Mouse (Mus musculus) ES-Bruce4 (cell line): ENCODE data around the gene Fam222b. TPM values are rescaled to one million over a fixed set of nuclear protein-coding genes. Genes with fewer than 3 reads are reported as not detected.
"Not testable (repeated sequence)": the region's sequence is repeated elsewhere in the genome, so short reads cannot be mapped to it uniquely, and the experiment has no call there.

Experiments used
- H3K27ac ChIP-seq: 2 replicates; pipeline ENCODE4 v1.5.1; 2012; ENCODE audit warnings: low read length, inconsistent platforms; ENCODE audit not compliant: insufficient read depth
- H3K27me3 ChIP-seq: 2 replicates; pipeline ENCODE4 v1.6.1; 2012; ENCODE audit warnings: mild to moderate bottlenecking, low read length, inconsistent platforms; ENCODE audit not compliant: control insufficient read depth, poor library complexity, insufficient read depth, severe bottlenecking
- H3K36me3 ChIP-seq: 2 replicates; pipeline ENCODE4 v1.6.1; 2012; ENCODE audit warnings: inconsistent platforms, mild to moderate bottlenecking, low read length, moderate library complexity; ENCODE audit not compliant: control insufficient read depth, poor library complexity, insufficient read depth, severe bottlenecking
- H3K4me1 ChIP-seq: one replicate; pipeline ENCODE4 v1.8.1; 2011; ENCODE audit warnings: low read length; ENCODE audit not compliant: control insufficient read depth, insufficient read depth
- H3K4me3 ChIP-seq: 2 replicates; pipeline ENCODE4 v1.5.1; 2011; ENCODE audit warnings: low read depth, mild to moderate bottlenecking, low read length
- H3K9ac ChIP-seq: 2 replicates; pipeline ENCODE4 v1.6.1; 2012; ENCODE audit warnings: low read depth, mild to moderate bottlenecking, inconsistent platforms; ENCODE audit not compliant: poor library complexity, severe bottlenecking
- H3K9me3 ChIP-seq: replicated peaks from 2 replicates; pipeline ENCODE4 v1.6.1; 2012; ENCODE audit warnings: mild to moderate bottlenecking, low read length, inconsistent platforms; ENCODE audit not compliant: control insufficient read depth, poor library complexity, insufficient read depth, severe bottlenecking
- CTCF ChIP-seq: IDR thresholded peaks from one replicate; pipeline ENCODE4 v1.8.1; 2011; ENCODE audit warnings: low read depth, low read length
- EP300 ChIP-seq: IDR thresholded peaks from 2 replicates; pipeline ENCODE4 v1.6.1; 2011; ENCODE audit warnings: low read depth, low read length; ENCODE audit not compliant: insufficient read depth
- POLR2A ChIP-seq: IDR thresholded peaks from one replicate; pipeline ENCODE4 v1.8.1; 2011; ENCODE audit warnings: low read length; ENCODE audit not compliant: insufficient read depth
- polyA plus RNA-seq: library from polyadenylated mRNA; stranded (reverse); fragments of >200 nt; gene quantifications from 2 replicates; pipeline ENCODE4 v1.2.4, GENCODE M21; 2011; ENCODE audit warnings: low read depth; ENCODE audit not compliant: missing spikeins, insufficient read depth, insufficient read length

Gene Fam222b
- polyA plus RNA-seq, 1 experiment, result 17.5 TPM

DNA sequence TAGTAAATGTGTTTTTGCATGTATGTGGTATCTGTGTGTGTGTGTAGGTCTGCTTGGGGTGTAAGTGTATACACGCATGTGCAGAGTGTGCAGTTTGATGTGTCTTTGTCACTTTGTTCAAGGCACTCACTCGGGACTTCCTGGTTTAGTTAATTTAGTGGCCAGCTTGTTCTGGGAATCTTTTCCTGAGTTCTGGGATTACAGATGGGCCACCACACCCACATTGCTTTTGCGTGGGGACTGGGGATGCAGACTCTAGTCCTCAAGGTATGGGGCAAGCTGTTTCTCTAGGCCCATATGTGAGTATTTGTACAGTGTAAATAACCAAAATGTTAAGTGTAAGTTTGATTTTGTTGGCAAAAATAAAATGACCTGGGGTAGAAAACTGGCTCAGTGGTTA, 39.9 kb downstream of the Fam222b start:
- Histone ChIP-seq H3K4me1 (no peaks in the 10 kb centered on the region), H3K27me3 (no peaks in the 10 kb centered on the region), H3K9me3 (no peaks in the 10 kb centered on the region), H3K27ac (no peak overlapping the region), H3K9ac (no peak overlapping the region), H3K4me3 (no peak overlapping the region), H3K36me3 (no peaks in the 10 kb centered on the region)
- TF ChIP-seq CTCF (no peak), EP300 (no peak)

DNA sequence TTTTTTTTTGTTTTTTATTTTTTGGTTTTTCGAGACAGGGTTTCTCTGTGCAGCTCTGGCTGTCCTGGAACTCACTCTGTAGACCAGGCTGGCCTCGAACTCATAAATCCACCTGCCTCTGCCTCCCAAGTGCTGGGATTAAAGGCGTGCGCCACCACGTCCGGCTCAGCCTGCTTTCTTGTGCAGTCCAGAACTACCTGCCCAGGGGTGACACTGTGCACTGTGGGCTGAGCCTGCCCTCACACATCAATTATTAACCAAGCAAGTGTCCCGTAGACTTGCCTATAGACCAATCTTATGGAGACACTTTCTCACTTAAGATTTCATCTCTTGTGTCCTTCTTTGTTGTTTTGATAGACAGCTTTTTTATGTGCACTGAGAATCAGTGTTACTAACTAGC, 40.9 kb downstream of the Fam222b start:
- H3K9me3 ChIP-seq, H3K27ac ChIP-seq: not testable (repeated sequence)
- 0 out of 2 replicates have a peak overlapping the region, but pooled peaks have one; percentile 27 for H3K9ac ChIP-seq

DNA sequence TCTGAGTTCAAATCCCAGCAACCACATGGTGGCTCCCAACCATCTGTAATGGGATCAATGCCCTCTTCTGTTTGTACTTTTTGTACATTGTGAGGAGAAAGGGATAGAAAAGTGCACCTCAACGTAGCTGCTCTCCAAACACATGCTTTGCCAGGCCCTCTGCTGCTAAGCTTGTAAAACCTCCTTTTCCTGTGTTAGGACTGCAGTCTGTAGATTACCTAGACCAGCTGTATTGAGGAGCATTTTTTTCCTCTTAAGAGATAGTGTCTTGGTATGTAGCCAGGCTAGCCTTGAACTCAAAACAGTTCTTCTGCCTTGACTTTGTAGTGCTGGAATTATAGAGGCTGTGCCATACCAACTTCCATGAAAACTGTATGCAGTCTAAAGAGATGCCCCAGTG, 41.7 kb downstream of the Fam222b start:
- TF ChIP-seq CTCF (no peak), POLR2A (no peak), EP300 (no peak)
- H3K4me1 ChIP-seq, result no peaks in the 10 kb centered on the region
- H3K9me3 ChIP-seq, result no peaks in the 10 kb centered on the region
- H3K27ac ChIP-seq, result no peak overlapping the region
- H3K36me3 ChIP-seq, result no peaks in the 10 kb centered on the region
- no peak overlapping the region for H3K4me3 ChIP-seq
- H3K27me3 ChIP-seq, result no peaks in the 10 kb centered on the region
- H3K9ac ChIP-seq, result no peak overlapping the region

More for the DNA sequence above, 40.9 kb downstream of the Fam222b start:
- H3K4me1 ChIP-seq, H3K4me3 ChIP-seq, H3K27me3 ChIP-seq, H3K36me3 ChIP-seq: not testable (repeated sequence)

DNA sequence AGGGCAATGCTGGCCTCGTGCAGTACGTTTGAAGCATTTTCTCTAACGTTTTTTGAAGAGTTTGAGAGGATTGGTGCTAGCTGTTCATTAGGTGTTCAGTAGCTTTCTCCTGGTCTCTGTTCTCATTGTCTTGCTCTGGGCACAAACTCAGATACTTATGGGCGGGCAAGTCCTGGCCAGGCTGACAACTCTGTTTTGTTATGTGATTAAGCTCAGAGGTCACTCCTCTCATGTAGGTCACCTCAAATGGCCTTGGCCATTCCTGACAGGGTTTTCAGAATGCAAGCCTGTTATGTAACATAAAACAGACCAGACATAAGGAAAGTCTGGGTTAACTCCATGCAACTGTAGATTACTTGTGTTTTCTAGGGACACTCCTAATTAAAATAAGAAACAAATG, 43.1 kb downstream of the Fam222b start:
- Histone ChIP-seq H3K27me3 (no peaks in the 10 kb centered on the region), H3K27ac (peak overlapping the region; percentile 59; the same call in 1 of the 2 replicates), H3K9me3 (no peaks in the 10 kb centered on the region), H3K4me3 (no peak overlapping the region), H3K36me3 (no peaks in the 10 kb centered on the region), H3K9ac (no peak overlapping the region), H3K4me1 (no peaks in the 10 kb centered on the region)
- TF ChIP-seq EP300 (no peak), POLR2A (no peak), CTCF (no peak)

DNA sequence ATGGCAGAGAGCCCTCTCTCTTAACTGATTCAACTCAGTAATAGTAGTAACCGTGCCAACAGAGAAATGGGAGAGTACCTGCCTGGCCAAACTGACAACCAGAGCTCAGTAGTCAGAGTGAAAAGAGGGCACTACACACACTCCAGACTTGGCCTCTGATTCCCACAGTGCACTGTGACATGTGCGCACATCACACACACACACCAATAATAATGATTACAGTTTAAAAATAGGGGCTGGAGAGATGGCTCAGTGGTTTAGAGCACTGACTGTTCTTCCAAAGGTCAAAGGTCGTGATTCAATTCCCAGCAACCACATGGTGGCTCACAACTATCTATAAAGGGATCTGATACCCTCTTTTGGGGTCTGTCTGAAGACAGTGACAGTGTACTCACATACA, 43.6 kb downstream of the Fam222b start:
- no peak overlapping the region for H3K4me3 ChIP-seq
- peaks cover under 1% of the 10 kb centered on the region; the same call in 1 of the 2 replicates for H3K36me3 ChIP-seq
- H3K27me3 ChIP-seq, result no peaks in the 10 kb centered on the region
- TF ChIP-seq EP300 (no peak), POLR2A (no peak), CTCF (no peak)
- no peak overlapping the region for H3K27ac ChIP-seq
- no peaks in the 10 kb centered on the region for H3K4me1 ChIP-seq
- no peak overlapping the region for H3K9ac ChIP-seq
- no peaks in the 10 kb centered on the region for H3K9me3 ChIP-seq

DNA sequence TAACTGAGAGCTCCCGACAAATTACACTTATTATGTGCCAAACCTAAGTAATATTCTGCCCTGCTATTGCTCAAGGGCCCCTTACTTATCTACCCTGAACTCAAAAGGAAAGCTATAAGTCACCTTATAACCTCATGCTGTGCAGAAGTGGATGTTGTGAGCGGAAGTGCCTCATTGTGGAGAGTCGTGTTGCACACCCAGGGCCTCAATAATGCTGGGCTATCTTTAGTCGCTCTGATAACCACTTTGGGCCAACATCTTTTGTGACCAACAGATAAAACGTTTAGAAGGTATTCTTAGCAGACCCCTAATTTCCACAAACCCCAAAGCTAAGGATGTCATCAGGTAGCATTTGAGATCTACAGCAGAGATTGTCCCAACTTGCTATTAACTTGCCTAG, 46.2 kb downstream of the Fam222b start:
- H3K27ac ChIP-seq, result no peak overlapping the region

DNA sequence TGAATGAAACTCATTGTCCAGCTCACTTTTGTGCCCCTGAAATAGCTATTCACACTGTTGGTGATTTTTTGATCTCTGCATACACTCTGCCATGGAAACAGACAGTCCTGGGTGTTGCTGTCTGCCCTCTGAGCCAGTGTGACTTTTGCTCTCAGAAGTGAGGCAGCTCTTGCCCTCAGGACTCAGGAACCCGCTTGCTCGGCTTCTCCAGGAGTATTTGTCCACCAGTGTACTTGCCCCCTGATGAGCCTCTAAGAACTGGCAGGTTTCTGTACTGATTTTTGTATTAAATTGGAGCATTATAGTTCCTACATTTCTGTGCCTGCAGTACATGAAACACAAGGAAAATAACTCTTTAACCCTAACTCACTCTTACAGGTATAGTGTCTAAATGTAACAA, 49.1 kb downstream of the Fam222b start:
- Histone ChIP-seq H3K4me1 (no peaks in the 10 kb centered on the region), H3K27me3 (no peaks in the 10 kb centered on the region), H3K9me3 (no peaks in the 10 kb centered on the region), H3K4me3 (no peak overlapping the region), H3K27ac (no peak overlapping the region), H3K9ac (no peak overlapping the region), H3K36me3 (peaks cover 5% of the 10 kb centered on the region)
- TF ChIP-seq POLR2A (no peak), CTCF (no peak), EP300 (no peak)

More for the DNA sequence above, 46.2 kb downstream of the Fam222b start:
- Histone ChIP-seq H3K9me3 (no peaks in the 10 kb centered on the region), H3K27me3 (no peaks in the 10 kb centered on the region), H3K36me3 (peaks cover 5% of the 10 kb centered on the region), H3K4me3 (no peak overlapping the region), H3K9ac (no peak overlapping the region), H3K4me1 (no peaks in the 10 kb centered on the region)
- TF ChIP-seq EP300 (no peak), POLR2A (no peak), CTCF (no peak)
